Mouse (Mus musculus): ENCODE measurements at regions not wholly inside any gene's neighbourhood (a gene's known extent, or its start where the extent isn't known, plus 50 kb on each side); places are given as distances from the start of the nearest gene placed in this dataset.

DNA sequence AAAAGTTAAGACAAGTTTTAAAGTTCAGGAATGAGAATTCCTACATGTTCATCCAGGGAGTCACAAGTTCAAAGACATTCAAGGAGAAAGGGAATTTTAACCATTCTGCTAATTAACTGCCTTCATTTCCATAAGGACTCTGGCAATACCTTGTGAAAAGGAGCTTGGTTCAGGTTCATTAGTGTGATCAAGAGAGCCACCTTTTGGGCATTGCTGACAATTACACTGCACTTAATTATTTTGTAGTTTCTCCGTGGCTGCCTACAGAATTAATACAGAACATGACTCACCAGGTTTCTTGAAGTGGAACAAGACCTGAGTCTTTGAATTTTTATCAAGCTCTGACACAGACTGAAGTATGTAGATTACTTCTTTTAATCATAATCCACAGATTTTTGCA, 52.4 kb upstream of the Ankef1 start:
- peak; percentile 19 to 35 for DNase-seq (ENCODE audit: low spot score in 2 of 2)

All from right cerebral cortex, adult 2 months (tissue).